Mouse (Mus musculus): ENCODE measurements around the gene Gm10058. TPM values are rescaled to one million over a fixed set of nuclear protein-coding genes. Genes with fewer than 3 reads are reported as not detected.
"Not testable (repeated sequence)": the region's sequence is repeated elsewhere in the genome, so short reads cannot be mapped to it uniquely, and the experiment has no call there.

The Gm10058 gene
- polyA plus RNA-seq (2015; fragmentation: Nextera tagmentation; extraction: Ambion mirVana): not detected in 2 replicates

DNA sequence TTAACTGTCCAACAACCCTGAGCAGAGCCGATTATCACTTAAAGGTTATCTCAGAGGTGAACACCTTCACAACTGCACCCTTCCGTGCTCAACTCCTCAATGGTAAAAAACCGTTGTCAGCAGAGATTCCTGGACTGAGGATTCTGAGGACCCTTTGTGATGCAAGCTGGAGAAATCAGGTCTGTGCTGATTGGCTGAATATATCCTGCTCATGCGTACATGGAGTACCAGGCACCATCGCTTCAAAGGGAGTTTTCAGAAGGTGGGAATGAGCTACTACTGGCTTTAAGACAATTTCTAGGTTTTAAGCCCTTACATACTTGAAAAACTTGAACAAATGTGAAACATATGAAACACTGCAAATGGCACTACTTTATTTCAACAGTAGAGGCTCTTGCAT lies at the start of gene Gm10058:
Gene Gm10058, minus strand, starts transcription at position 101 of the 400 bp plus-strand sequence.
- not testable (repeated sequence) for H3K9me3 ChIP-seq (replicated peaks); ATAC-seq (ENCODE audit: insufficient number of reproducible peaks, low FRiP score, low TSS enrichment, low read depth); H3K4me2 ChIP-seq (replicated peaks); H3K4me1 ChIP-seq; H3K27ac ChIP-seq (replicated peaks); H3K4me3 ChIP-seq (replicated peaks); H3K36me3 ChIP-seq; H3K9ac ChIP-seq; H3K27me3 ChIP-seq
- WGBS: no CpG with 5 or more reads among the region's 5 CpGs

Data from embryonic facial prominence, embryonic 15.5 days (tissue).